Mouse (Mus musculus): ENCODE data around the gene Il4ra.

GRCm38 (mm10) chr7:125555351-125555872 lies 3.5 kb downstream of the Il4ra start:
- no peak for TF ChIP-seq CTCF (IDR thresholded peaks at IDR 0.05; ENCODE audit: control insufficient read depth, insufficient read depth, low read length)
- TF ChIP-seq POLR2A (IDR thresholded peaks at IDR 0.05; ENCODE audit: borderline replicate concordance, control insufficient read depth, low read depth, low read length): no peak

All from bone marrow, adult 2 months (tissue).